Mouse (Mus musculus): ENCODE data around the gene Gstp3. TPM values are rescaled to one million over a fixed set of nuclear protein-coding genes. Genes with fewer than 3 reads are reported as not detected.

The Gstp3 gene
- not detected in 2 replicates for polyA plus RNA-seq (2012; rRNA removed)

- Histone ChIP-seq H3K4me3 (ENCODE audit: insufficient read depth, low read length) (no peak within 1 kb of the TSS), H3K27ac (ENCODE audit: insufficient read depth, low read length) (no peak within 1 kb of the TSS), H3K4me1 (ENCODE audit: control insufficient read depth, insufficient read depth, low read length) (no peaks in the 10 kb centered on the region)
- no peak for TF ChIP-seq POLR2A (IDR thresholded peaks at IDR 0.05; ENCODE audit: extremely low read depth, insufficient read depth, low read length)
- TF ChIP-seq CTCF (IDR thresholded peaks at IDR 0.05; ENCODE audit: extremely low read depth, insufficient read depth, low read length) = no peak
These were observed at the start of gene Gstp3 for GRCm38 (mm10) chr19:4059069-4059740. TSS of gene Gstp3 (minus strand) at chr19:4059569.

DNA sequence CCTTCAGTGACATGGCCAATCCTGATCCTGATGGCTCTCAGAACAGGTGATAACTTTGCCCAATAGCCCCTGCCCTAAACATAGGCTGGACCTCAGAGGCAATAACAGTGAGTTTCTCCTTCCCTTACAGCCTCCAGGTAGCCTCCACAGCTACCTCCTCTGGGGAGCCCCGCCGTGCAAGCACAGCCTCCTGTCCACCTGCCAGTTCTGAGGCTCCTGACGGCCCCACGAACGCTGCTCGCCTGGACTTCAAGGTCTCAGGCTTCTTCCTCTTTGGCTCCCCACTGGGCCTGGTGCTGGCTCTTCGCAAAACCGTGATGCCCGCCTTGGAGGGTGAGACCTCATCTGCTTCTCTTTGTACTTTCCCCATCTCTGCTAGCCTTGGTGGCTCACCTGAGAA lies 49.2 kb upstream of the Gstp3 start:
- Histone ChIP-seq H3K4me1 (ENCODE audit: control insufficient read depth, insufficient read depth, low read length) (0 out of 2 replicates have a peak, but pooled peaks cover 2% of the 10 kb centered on the region), H3K27ac (ENCODE audit: insufficient read depth, low read length) (no peak overlapping the region)
- TF ChIP-seq POLR2A (IDR thresholded peaks at IDR 0.05; ENCODE audit: extremely low read depth, insufficient read depth, low read length) = no peak

GRCm38 (mm10) chr19:4106654-4107053 lies 47.3 kb upstream of the Gstp3 start:
- H3K27ac ChIP-seq (ENCODE audit: insufficient read depth, low read length) = no peak overlapping the region
- no peaks in the 10 kb centered on the region for H3K4me1 ChIP-seq (ENCODE audit: control insufficient read depth, insufficient read depth, low read length)
- no peak overlapping the region for H3K4me3 ChIP-seq (ENCODE audit: insufficient read depth, low read length)
- TF ChIP-seq POLR2A (IDR thresholded peaks at IDR 0.05; ENCODE audit: extremely low read depth, insufficient read depth, low read length) (no peak), CTCF (IDR thresholded peaks at IDR 0.05; ENCODE audit: extremely low read depth, insufficient read depth, low read length) (no peak)

More for the DNA sequence above, 49.2 kb upstream of the Gstp3 start:
- no peak overlapping the region for H3K4me3 ChIP-seq (ENCODE audit: insufficient read depth, low read length)

- Histone ChIP-seq H3K4me3 (ENCODE audit: insufficient read depth, low read length) (no peak overlapping the region), H3K27ac (ENCODE audit: insufficient read depth, low read length) (no peak overlapping the region), H3K4me1 (ENCODE audit: control insufficient read depth, insufficient read depth, low read length) (no peaks in the 10 kb centered on the region)
- TF ChIP-seq POLR2A (IDR thresholded peaks at IDR 0.05; ENCODE audit: extremely low read depth, insufficient read depth, low read length) (no peak), CTCF (IDR thresholded peaks at IDR 0.05; ENCODE audit: extremely low read depth, insufficient read depth, low read length) (no peak)
These were observed 45.4 kb upstream of the Gstp3 start for GRCm38 (mm10) chr19:4104675-4105194.

DNA sequence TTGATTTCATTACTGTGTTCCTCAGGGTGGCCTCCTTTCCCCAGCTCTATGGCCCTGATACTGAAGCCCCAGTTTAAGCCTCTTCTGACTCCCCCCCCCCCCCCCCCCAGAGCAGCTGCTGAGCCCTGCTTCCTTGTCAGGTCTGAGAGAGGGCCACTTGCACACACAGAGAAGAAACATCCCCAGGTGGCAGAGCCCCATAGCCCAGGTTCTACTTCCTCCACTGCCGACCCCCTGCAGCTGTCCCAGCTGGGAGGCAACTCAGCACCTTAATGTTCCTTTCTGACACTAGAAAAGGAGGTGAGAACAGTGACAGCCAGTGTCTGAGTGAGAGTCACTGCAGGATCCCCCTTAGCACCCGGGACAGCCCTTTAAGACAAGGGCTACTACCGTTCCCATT lies 44.4 kb upstream of the Gstp3 start:
- Histone ChIP-seq H3K4me3 (ENCODE audit: insufficient read depth, low read length) (no peak overlapping the region), H3K27ac (ENCODE audit: insufficient read depth, low read length) (no peak overlapping the region), H3K4me1 (ENCODE audit: control insufficient read depth, insufficient read depth, low read length) (no peaks in the 10 kb centered on the region)
- TF ChIP-seq CTCF (IDR thresholded peaks at IDR 0.05; ENCODE audit: extremely low read depth, insufficient read depth, low read length) (no peak), POLR2A (IDR thresholded peaks at IDR 0.05; ENCODE audit: extremely low read depth, insufficient read depth, low read length) (no peak)

DNA sequence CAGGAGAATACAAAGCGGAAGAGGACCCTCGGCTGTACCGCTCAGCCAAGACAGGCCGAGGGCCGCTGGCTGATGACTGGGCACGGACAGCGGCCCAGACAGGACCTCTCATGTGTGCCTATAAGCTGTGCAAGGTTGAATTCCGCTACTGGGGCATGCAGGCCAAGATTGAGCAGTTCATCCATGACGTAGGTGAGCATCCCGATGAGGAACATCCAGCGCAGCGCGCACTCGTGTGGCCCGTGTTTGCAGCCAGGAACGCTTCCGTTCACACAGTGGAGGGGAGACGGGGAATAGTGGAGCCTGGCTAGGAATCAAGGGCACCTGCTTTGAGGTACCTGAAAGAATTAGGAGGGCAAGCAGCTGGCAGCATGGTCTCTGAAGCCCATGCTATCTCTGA lies 43.9 kb upstream of the Gstp3 start:
- Histone ChIP-seq H3K4me1 (ENCODE audit: control insufficient read depth, insufficient read depth, low read length) (no peaks in the 10 kb centered on the region), H3K27ac (ENCODE audit: insufficient read depth, low read length) (no peak overlapping the region), H3K4me3 (ENCODE audit: insufficient read depth, low read length) (no peak overlapping the region)
- TF ChIP-seq CTCF (IDR thresholded peaks at IDR 0.05; ENCODE audit: extremely low read depth, insufficient read depth, low read length) (no peak), POLR2A (IDR thresholded peaks at IDR 0.05; ENCODE audit: extremely low read depth, insufficient read depth, low read length) (no peak)

- TF ChIP-seq POLR2A (IDR thresholded peaks at IDR 0.05; ENCODE audit: extremely low read depth, insufficient read depth, low read length) = no peak
- no peak for TF ChIP-seq CTCF (IDR thresholded peaks at IDR 0.05; ENCODE audit: extremely low read depth, insufficient read depth, low read length)
- no peaks in the 10 kb centered on the region for H3K4me1 ChIP-seq (ENCODE audit: control insufficient read depth, insufficient read depth, low read length)
- no peak overlapping the region for H3K4me3 ChIP-seq (ENCODE audit: insufficient read depth, low read length)
- no peak overlapping the region for H3K27ac ChIP-seq (ENCODE audit: insufficient read depth, low read length)
These were observed 43.3 kb upstream of the Gstp3 start for GRCm38 (mm10) chr19:4102626-4103025.

DNA sequence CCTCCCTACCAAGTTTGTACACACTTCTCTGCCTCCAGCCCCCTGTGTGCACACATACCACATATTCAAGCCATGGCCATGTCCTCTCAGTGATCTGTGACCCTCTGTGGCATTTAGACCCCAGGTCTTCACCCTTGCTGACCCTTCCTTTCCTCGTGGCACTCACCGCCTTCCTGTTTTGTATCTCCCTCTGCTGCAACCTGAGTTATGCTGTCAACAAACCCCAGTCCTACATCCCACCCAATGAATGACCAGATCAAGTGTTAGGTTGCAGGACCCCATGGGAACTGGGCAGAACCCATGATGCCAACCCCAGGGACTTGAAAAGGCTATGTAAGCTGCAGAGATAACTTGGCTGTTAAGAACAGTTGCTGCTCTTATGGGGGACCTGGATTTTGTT lies 42.7 kb upstream of the Gstp3 start:
- Histone ChIP-seq H3K4me1 (ENCODE audit: control insufficient read depth, insufficient read depth, low read length) (no peaks in the 10 kb centered on the region), H3K27ac (ENCODE audit: insufficient read depth, low read length) (no peak overlapping the region), H3K4me3 (ENCODE audit: insufficient read depth, low read length) (peak overlapping the region; percentile 95; the same call in 1 of the 2 replicates)
- no peak for TF ChIP-seq POLR2A (IDR thresholded peaks at IDR 0.05; ENCODE audit: extremely low read depth, insufficient read depth, low read length)
- no peak for TF ChIP-seq CTCF (IDR thresholded peaks at IDR 0.05; ENCODE audit: extremely low read depth, insufficient read depth, low read length)

- H3K4me3 ChIP-seq (ENCODE audit: insufficient read depth, low read length) = peak overlapping the region; percentile 95
- no peaks in the 10 kb centered on the region for H3K4me1 ChIP-seq (ENCODE audit: control insufficient read depth, insufficient read depth, low read length)
- H3K27ac ChIP-seq (ENCODE audit: insufficient read depth, low read length) = no peak overlapping the region
- TF ChIP-seq CTCF (IDR thresholded peaks at IDR 0.05; ENCODE audit: extremely low read depth, insufficient read depth, low read length) (no peak), POLR2A (IDR thresholded peaks at IDR 0.05; ENCODE audit: extremely low read depth, insufficient read depth, low read length) (no peak)
These were observed 42.1 kb upstream of the Gstp3 start for GRCm38 (mm10) chr19:4101466-4101865.

GRCm38 (mm10) chr19:4100718-4101261 lies 41.4 kb upstream of the Gstp3 start:
- H3K4me3 ChIP-seq (ENCODE audit: insufficient read depth, low read length) = peak overlapping the region; percentile 95
- H3K4me1 ChIP-seq (ENCODE audit: control insufficient read depth, insufficient read depth, low read length) = no peaks in the 10 kb centered on the region
- H3K27ac ChIP-seq (ENCODE audit: insufficient read depth, low read length) = peak overlapping the region; percentile 87
- TF ChIP-seq CTCF (IDR thresholded peaks at IDR 0.05; ENCODE audit: extremely low read depth, insufficient read depth, low read length) = no peak
- peak; percentile 46; the same call in 1 of the 2 replicates for TF ChIP-seq POLR2A (IDR thresholded peaks at IDR 0.05; ENCODE audit: extremely low read depth, insufficient read depth, low read length)
